Mouse (Mus musculus) mesoderm, embryonic 11.5 days (tissue): Measurements from ENCODE around the gene Atp6v0b.

Experiments
- DNase-seq: peaks from one replicate; pipeline ENCODE4 v3.0.0-alpha.2; 2012; ENCODE audit warnings: low read depth, low spot score

The Atp6v0b gene

GRCm38 (mm10) chr4:117908834-117909453 lies 21.8 kb upstream of the Atp6v0b start:
- DNase-seq = no peak

GRCm38 (mm10) chr4:117906196-117906595 lies 19.1 kb upstream of the Atp6v0b start:
- DNase-seq = no peak

- no peak for DNase-seq
These were observed 17.6 kb upstream of the Atp6v0b start for GRCm38 (mm10) chr4:117904761-117905160.

- no peak for DNase-seq
These were observed 17.0 kb upstream of the Atp6v0b start for GRCm38 (mm10) chr4:117904094-117904493.

GRCm38 (mm10) chr4:117898111-117898510 lies 11.0 kb upstream of the Atp6v0b start:
- no peak for DNase-seq

- no peak for DNase-seq
These were observed 8.9 kb upstream of the Atp6v0b start for GRCm38 (mm10) chr4:117896031-117896430.

GRCm38 (mm10) chr4:117895339-117895738 lies 8.2 kb upstream of the Atp6v0b start:
- DNase-seq = no peak

- DNase-seq = no peak
These were observed 7.5 kb upstream of the Atp6v0b start for GRCm38 (mm10) chr4:117894601-117895000.

- DNase-seq = peak; percentile 71
These were observed 6.2 kb upstream of the Atp6v0b start for GRCm38 (mm10) chr4:117893376-117893775.

- peak; percentile 92 for DNase-seq
These were observed 4.6 kb upstream of the Atp6v0b start, which contains the start of gene Dph2 for GRCm38 (mm10) chr4:117891738-117892161. Gene Dph2, minus strand, starts transcription at chr4:117892032.

GRCm38 (mm10) chr4:117890750-117891149 lies 3.6 kb upstream of the Atp6v0b start:
- no peak for DNase-seq

- no peak for DNase-seq
These were observed 2.9 kb upstream of the Atp6v0b start for GRCm38 (mm10) chr4:117890031-117890430.

GRCm38 (mm10) chr4:117889471-117889870 lies 2.3 kb upstream of the Atp6v0b start:
- DNase-seq = no peak

- DNase-seq = no peak
These were observed 787 bp upstream of the Atp6v0b start for GRCm38 (mm10) chr4:117887920-117888319.

GRCm38 (mm10) chr4:117886644-117887043 lies 489 bp downstream of the Atp6v0b start:
- DNase-seq = no peak

- DNase-seq = no peak
These were observed 1.1 kb downstream of the Atp6v0b start for GRCm38 (mm10) chr4:117885994-117886393.

- no peak for DNase-seq
These were observed 2.0 kb downstream of the Atp6v0b start for GRCm38 (mm10) chr4:117885093-117885492.

- DNase-seq = no peak
These were observed 3.0 kb downstream of the Atp6v0b start for GRCm38 (mm10) chr4:117884146-117884545.

- peak; percentile 54 for DNase-seq
These were observed 4.1 kb downstream of the Atp6v0b start, which contains the start of gene B4galt2 for GRCm38 (mm10) chr4:117882701-117883691. Gene B4galt2, minus strand, starts transcription at chr4:117883487.

GRCm38 (mm10) chr4:117878703-117879102 lies 8.4 kb downstream of the Atp6v0b start:
- no peak for DNase-seq

GRCm38 (mm10) chr4:117878301-117878700 lies 8.8 kb downstream of the Atp6v0b start:
- DNase-seq = no peak

- no peak for DNase-seq
These were observed 13.5 kb downstream of the Atp6v0b start for GRCm38 (mm10) chr4:117873615-117874014.
